Mouse (Mus musculus) erythroblast, adult 5-6 weeks (primary cell): Measurements from ENCODE around the gene Axl. TPM values are rescaled to one million over a fixed set of nuclear protein-coding genes. Genes with fewer than 3 reads are reported as not detected.
"Not testable (repeated sequence)": the region's sequence is repeated elsewhere in the genome, so short reads cannot be mapped to it uniquely, and the experiment has no call there.

ENCODE experiments used
- ATAC-seq: replicated peaks from 2 replicates; pipeline ENCODE4 v1.8.0; 2016; ENCODE audit warnings: moderate number of reproducible peaks, mild to moderate bottlenecking, moderate TSS enrichment, inconsistent platforms; ENCODE audit not compliant: poor library complexity, low FRiP score, severe bottlenecking
- total RNA-seq, 2 experiments: library from RNA; stranded (forward) in 1 of 2; stranded (reverse) in 1 of 2; fragments of 150-400 nt in 1 of 2; fragments of 200-764, 138-1000 nt in 1 of 2; gene quantifications; 2 replicates each; pipeline versions ENCODE4 v1.2.3 to v1.2.4; 2015 to 2017; ENCODE audit warnings: low replicate concordance in 2 of 2

Gene Axl
- total RNA-seq, 2 experiments from 2014 or later, result 22.2 to 28.2 TPM

GRCm38 (mm10) chr7:25798540-25798939 lies 10.0 kb upstream of the Axl start:
- ATAC-seq, result no peak

- no peak for ATAC-seq
Measured at GRCm38 (mm10) chr7:25794775-25795174, 6.3 kb upstream of the Axl start.

- no peak for ATAC-seq
Measured at GRCm38 (mm10) chr7:25793679-25794078, 5.2 kb upstream of the Axl start.

GRCm38 (mm10) chr7:25792966-25793365 lies 4.5 kb upstream of the Axl start:
- not testable (repeated sequence) for ATAC-seq

- ATAC-seq, result no peak
Measured at GRCm38 (mm10) chr7:25790615-25791014, 2.1 kb upstream of the Axl start.

- no peak for ATAC-seq
Measured at GRCm38 (mm10) chr7:25789129-25789440, 580 bp upstream of the Axl start.

GRCm38 (mm10) chr7:25787456-25788219 lies 867 bp downstream of the Axl start:
- no peak for ATAC-seq

- no peak for ATAC-seq
Measured at GRCm38 (mm10) chr7:25786974-25787373, 1.5 kb downstream of the Axl start.

GRCm38 (mm10) chr7:25785752-25786151 lies 2.8 kb downstream of the Axl start:
- ATAC-seq, result no peak

- no peak for ATAC-seq
Measured at GRCm38 (mm10) chr7:25784808-25785207, 3.7 kb downstream of the Axl start.

- no peak for ATAC-seq
Measured at GRCm38 (mm10) chr7:25783746-25784145, 4.8 kb downstream of the Axl start.

GRCm38 (mm10) chr7:25782744-25783143 lies 5.8 kb downstream of the Axl start:
- no peak for ATAC-seq

- no peak for ATAC-seq
Measured at GRCm38 (mm10) chr7:25781937-25782610, 6.4 kb downstream of the Axl start.

GRCm38 (mm10) chr7:25781321-25781936 lies 7.1 kb downstream of the Axl start:
- no peak for ATAC-seq

GRCm38 (mm10) chr7:25780753-25781152 lies 7.8 kb downstream of the Axl start:
- no peak for ATAC-seq

- ATAC-seq, result no peak
Measured at GRCm38 (mm10) chr7:25780021-25780420, 8.5 kb downstream of the Axl start.

GRCm38 (mm10) chr7:25768229-25768628 lies 20.3 kb downstream of the Axl start:
- ATAC-seq, result no peak

GRCm38 (mm10) chr7:25766108-25766507 lies 22.4 kb downstream of the Axl start:
- ATAC-seq, result no peak

- ATAC-seq, result no peak
Measured at GRCm38 (mm10) chr7:25764221-25764620, 24.3 kb downstream of the Axl start.

- ATAC-seq, result no peak
Measured at GRCm38 (mm10) chr7:25763678-25764077, 24.8 kb downstream of the Axl start.

- no peak for ATAC-seq
Measured at GRCm38 (mm10) chr7:25761354-25761753, 27.2 kb downstream of the Axl start.
